Mouse (Mus musculus) E14TG2a.4 (cell line): Measurements from ENCODE around the gene 1700001P01Rik.

Experiments
- CTCF ChIP-seq: conservative IDR thresholded peaks from 2 replicates; pipeline ENCODE4 v1.5.1; 2014; ENCODE audit warnings: low read length
- POU5F1 ChIP-seq: IDR thresholded peaks from 2 replicates; pipeline ENCODE4 v1.6.1; 2014; ENCODE audit warnings: low read length, borderline replicate concordance

- TF ChIP-seq CTCF (no peak), POU5F1 (no peak)
Observed at GRCm38 (mm10) chr11:97813746-97814515, 38.2 kb upstream of the 1700001P01Rik start.
